Mouse (Mus musculus): ENCODE measurements around the gene Zxdc. TPM values are rescaled to one million over a fixed set of nuclear protein-coding genes. Genes with fewer than 3 reads are reported as not detected.
A peak's percentile ranks its signal among the peaks of the same experiment; 100 is the strongest.

Gene Zxdc
- polyA plus RNA-seq, 1 experiment from 2014 or later: 16.4 TPM

- no peaks in the 10 kb centered on the region for H3K4me1 ChIP-seq (ENCODE audit: control insufficient read depth, insufficient read depth, low read length)
- no peaks in the 10 kb centered on the region for H3K27me3 ChIP-seq (ENCODE audit: control insufficient read depth, insufficient read depth, low read length)
- no peak overlapping the region for H3K4me3 ChIP-seq (ENCODE audit: low read depth, low read length)
- H3K9me3 ChIP-seq (ENCODE audit: control insufficient read depth, low read length): no peaks in the 10 kb centered on the region
- peaks cover 10% of the 10 kb centered on the region; the same call in 1 of the 2 replicates for H3K36me3 ChIP-seq (ENCODE audit: control insufficient read depth, insufficient read depth, low read length)
- no peak overlapping the region for H3K27ac ChIP-seq (ENCODE audit: low read depth, low read length)
- ATAC-seq (ENCODE audit: low read depth): no peak
- no peak overlapping the region for H3K4me2 ChIP-seq (ENCODE audit: low read depth, low read length)
- no peak overlapping the region for H3K9ac ChIP-seq (replicated peaks; ENCODE audit: low read depth, low read length)
Measured at GRCm38 (mm10) chr6:90408632-90409031, 39.3 kb downstream of the Zxdc start.

- Histone ChIP-seq H3K9ac (replicated peaks; ENCODE audit: low read depth, low read length) (no peak overlapping the region), H3K4me1 (ENCODE audit: control insufficient read depth, insufficient read depth, low read length) (no peaks in the 10 kb centered on the region), H3K4me2 (ENCODE audit: low read depth, low read length) (no peak overlapping the region), H3K27me3 (ENCODE audit: control insufficient read depth, insufficient read depth, low read length) (no peaks in the 10 kb centered on the region), H3K27ac (ENCODE audit: low read depth, low read length) (no peak overlapping the region), H3K9me3 (ENCODE audit: control insufficient read depth, low read length) (no peaks in the 10 kb centered on the region), H3K36me3 (ENCODE audit: control insufficient read depth, insufficient read depth, low read length) (no peaks in the 10 kb centered on the region), H3K4me3 (ENCODE audit: low read depth, low read length) (no peak overlapping the region)
- WGBS: 73% methylated on average over 1 of the region's 1 CpGs
- no peak for ATAC-seq (ENCODE audit: low read depth)
Measured at GRCm38 (mm10) chr6:90410972-90411371, 41.7 kb downstream of the Zxdc start.

- no peak for ATAC-seq (ENCODE audit: low read depth)
- Histone ChIP-seq H3K27me3 (ENCODE audit: control insufficient read depth, insufficient read depth, low read length) (no peaks in the 10 kb centered on the region), H3K9me3 (ENCODE audit: control insufficient read depth, low read length) (no peaks in the 10 kb centered on the region), H3K9ac (replicated peaks; ENCODE audit: low read depth, low read length) (no peak overlapping the region), H3K36me3 (ENCODE audit: control insufficient read depth, insufficient read depth, low read length) (no peaks in the 10 kb centered on the region), H3K27ac (ENCODE audit: low read depth, low read length) (no peak overlapping the region), H3K4me2 (ENCODE audit: low read depth, low read length) (no peak overlapping the region), H3K4me1 (ENCODE audit: control insufficient read depth, insufficient read depth, low read length) (no peaks in the 10 kb centered on the region), H3K4me3 (ENCODE audit: low read depth, low read length) (no peak overlapping the region)
- WGBS: 83% methylated on average over 7 of the region's 7 CpGs
Measured at GRCm38 (mm10) chr6:90411926-90412325, 42.6 kb downstream of the Zxdc start.

GRCm38 (mm10) chr6:90422565-90422964, 53.3 kb downstream of the Zxdc start:
- Histone ChIP-seq H3K9ac (replicated peaks; ENCODE audit: low read depth, low read length) (peak overlapping the region; percentile 41; the same call in 1 of the 2 replicates), H3K4me1 (ENCODE audit: control insufficient read depth, insufficient read depth, low read length) (0 out of 2 replicates have a peak, but pooled peaks cover 5% of the 10 kb centered on the region), H3K4me3 (ENCODE audit: low read depth, low read length) (peak overlapping the region; percentile 11; the same call in 1 of the 2 replicates), H3K27ac (ENCODE audit: low read depth, low read length) (peak overlapping the region; percentile 45; the same call in 1 of the 2 replicates), H3K4me2 (ENCODE audit: low read depth, low read length) (peak overlapping the region; percentile 43), H3K36me3 (ENCODE audit: control insufficient read depth, insufficient read depth, low read length) (no peaks in the 10 kb centered on the region), H3K27me3 (ENCODE audit: control insufficient read depth, insufficient read depth, low read length) (no peaks in the 10 kb centered on the region), H3K9me3 (ENCODE audit: control insufficient read depth, low read length) (no peaks in the 10 kb centered on the region)
- 3% methylated on average over 14 of the region's 14 CpGs for WGBS
- ATAC-seq (ENCODE audit: low read depth): peak; percentile 91

GRCm38 (mm10) chr6:90425361-90425760, 56.1 kb downstream of the Zxdc start:
- 77% methylated on average over 3 of the region's 3 CpGs for WGBS
- H3K36me3 ChIP-seq (ENCODE audit: control insufficient read depth, insufficient read depth, low read length): no peaks in the 10 kb centered on the region
- no peak for ATAC-seq (ENCODE audit: low read depth)
- no peak overlapping the region for H3K27ac ChIP-seq (ENCODE audit: low read depth, low read length)
- H3K27me3 ChIP-seq (ENCODE audit: control insufficient read depth, insufficient read depth, low read length): no peaks in the 10 kb centered on the region
- H3K9ac ChIP-seq (replicated peaks; ENCODE audit: low read depth, low read length): no peak overlapping the region
- H3K4me2 ChIP-seq (ENCODE audit: low read depth, low read length): no peak overlapping the region
- H3K4me3 ChIP-seq (ENCODE audit: low read depth, low read length): no peak overlapping the region
- 0 out of 2 replicates have a peak, but pooled peaks cover 5% of the 10 kb centered on the region for H3K4me1 ChIP-seq (ENCODE audit: control insufficient read depth, insufficient read depth, low read length)
- no peaks in the 10 kb centered on the region for H3K9me3 ChIP-seq (ENCODE audit: control insufficient read depth, low read length)

- no peaks in the 10 kb centered on the region for H3K9me3 ChIP-seq (ENCODE audit: control insufficient read depth, low read length)
- no peak overlapping the region for H3K9ac ChIP-seq (replicated peaks; ENCODE audit: low read depth, low read length)
- H3K4me3 ChIP-seq (ENCODE audit: low read depth, low read length): no peak overlapping the region
- H3K4me2 ChIP-seq (ENCODE audit: low read depth, low read length): no peak overlapping the region
- no peaks in the 10 kb centered on the region for H3K27me3 ChIP-seq (ENCODE audit: control insufficient read depth, insufficient read depth, low read length)
- H3K4me1 ChIP-seq (ENCODE audit: control insufficient read depth, insufficient read depth, low read length): 0 out of 2 replicates have a peak, but pooled peaks cover 5% of the 10 kb centered on the region
- H3K27ac ChIP-seq (ENCODE audit: low read depth, low read length): no peak overlapping the region
- H3K36me3 ChIP-seq (ENCODE audit: control insufficient read depth, insufficient read depth, low read length): no peaks in the 10 kb centered on the region
- no peak for ATAC-seq (ENCODE audit: low read depth)
- 79% methylated on average over 4 of the region's 4 CpGs for WGBS
Measured at GRCm38 (mm10) chr6:90426003-90426402, 56.7 kb downstream of the Zxdc start.

GRCm38 (mm10) chr6:90428380-90428974, 59.2 kb downstream of the Zxdc start, which contains the start of gene Cfap100:
TSS of gene Cfap100 (minus strand) at chr6:90428797.
- WGBS: 1% methylated on average over 31 of the region's 31 CpGs
- H3K9ac ChIP-seq (replicated peaks; ENCODE audit: low read depth, low read length): peak within 1 kb of the TSS; percentile 41
- no peaks in the 10 kb centered on the region for H3K27me3 ChIP-seq (ENCODE audit: control insufficient read depth, insufficient read depth, low read length)
- no peaks in the 10 kb centered on the region for H3K9me3 ChIP-seq (ENCODE audit: control insufficient read depth, low read length)
- peak; percentile 90 for ATAC-seq (ENCODE audit: low read depth)
- no peaks in the 10 kb centered on the region for H3K4me1 ChIP-seq (ENCODE audit: control insufficient read depth, insufficient read depth, low read length)
- H3K27ac ChIP-seq (ENCODE audit: low read depth, low read length): peak within 1 kb of the TSS; percentile 67
- no peaks in the 10 kb centered on the region for H3K36me3 ChIP-seq (ENCODE audit: control insufficient read depth, insufficient read depth, low read length)
- H3K4me2 ChIP-seq (ENCODE audit: low read depth, low read length): peak within 1 kb of the TSS; percentile 68
- H3K4me3 ChIP-seq (ENCODE audit: low read depth, low read length): peak within 1 kb of the TSS; percentile 34

- no peak for ATAC-seq (ENCODE audit: low read depth)
- Histone ChIP-seq H3K27ac (ENCODE audit: low read depth, low read length) (no peak overlapping the region), H3K4me3 (ENCODE audit: low read depth, low read length) (no peak overlapping the region), H3K4me2 (ENCODE audit: low read depth, low read length) (no peak overlapping the region), H3K9me3 (ENCODE audit: control insufficient read depth, low read length) (no peaks in the 10 kb centered on the region), H3K36me3 (ENCODE audit: control insufficient read depth, insufficient read depth, low read length) (no peaks in the 10 kb centered on the region), H3K27me3 (ENCODE audit: control insufficient read depth, insufficient read depth, low read length) (no peaks in the 10 kb centered on the region), H3K9ac (replicated peaks; ENCODE audit: low read depth, low read length) (no peak overlapping the region), H3K4me1 (ENCODE audit: control insufficient read depth, insufficient read depth, low read length) (no peaks in the 10 kb centered on the region)
- 62% methylated on average over 14 of the region's 14 CpGs for WGBS
Measured at GRCm38 (mm10) chr6:90429911-90430310, 60.6 kb downstream of the Zxdc start.

GRCm38 (mm10) chr6:90431487-90431886, 62.2 kb downstream of the Zxdc start:
- Histone ChIP-seq H3K9ac (replicated peaks; ENCODE audit: low read depth, low read length) (no peak overlapping the region), H3K4me3 (ENCODE audit: low read depth, low read length) (no peak overlapping the region), H3K27me3 (ENCODE audit: control insufficient read depth, insufficient read depth, low read length) (no peaks in the 10 kb centered on the region), H3K9me3 (ENCODE audit: control insufficient read depth, low read length) (no peaks in the 10 kb centered on the region), H3K4me1 (ENCODE audit: control insufficient read depth, insufficient read depth, low read length) (no peaks in the 10 kb centered on the region), H3K27ac (ENCODE audit: low read depth, low read length) (no peak overlapping the region), H3K36me3 (ENCODE audit: control insufficient read depth, insufficient read depth, low read length) (no peaks in the 10 kb centered on the region), H3K4me2 (ENCODE audit: low read depth, low read length) (no peak overlapping the region)
- ATAC-seq (ENCODE audit: low read depth): no peak
- WGBS: 68% methylated on average over 2 of the region's 2 CpGs
